Mouse (Mus musculus) heart, embryonic 12.5 days (tissue): ENCODE measurements at regions not wholly inside any gene's neighbourhood (a gene's known extent, or its start where the extent isn't known, plus 50 kb on each side); places are given as distances from the start of the nearest gene placed in this dataset.

Experiments
- ATAC-seq: fragments of 200-750 bp; cut with Nextera tagmentation; 2 replicates; pipeline ENCODE4 v1.8.0; 2017; ENCODE audit warnings: moderate TSS enrichment, moderate library complexity; ENCODE audit not compliant: insufficient number of reproducible peaks, low FRiP score
- H3K27ac ChIP-seq: fragments of 300-500 bp; sonication (generic); 2 replicates; pipeline ENCODE4 v1.5.1; 2016; ENCODE audit warnings: mild to moderate bottlenecking, moderate library complexity; ENCODE audit not compliant: poor library complexity, severe bottlenecking
- H3K27me3 ChIP-seq: fragments of 300-500 bp; sonication (generic); replicated peaks from 2 replicates; pipeline ENCODE4 v1.6.1; 2016; ENCODE audit warnings: mild to moderate bottlenecking, moderate library complexity
- H3K36me3 ChIP-seq: fragments of 300-500 bp; sonication (generic); 2 replicates; pipeline ENCODE4 v1.6.1; 2016; ENCODE audit warnings: mild to moderate bottlenecking, moderate library complexity
- H3K4me1 ChIP-seq: fragments of 300-500 bp; sonication (generic); replicated peaks from 2 replicates; pipeline ENCODE4 v1.6.1; 2016; ENCODE audit warnings: mild to moderate bottlenecking
- H3K4me2 ChIP-seq: fragments of 300-500 bp; sonication (generic); 2 replicates; pipeline ENCODE4 v1.6.1; 2016; ENCODE audit warnings: mild to moderate bottlenecking, moderate library complexity
- H3K4me3 ChIP-seq: fragments of 300-500 bp; sonication (generic); 2 replicates; pipeline ENCODE4 v1.5.1; 2016; ENCODE audit warnings: mild to moderate bottlenecking
- H3K9ac ChIP-seq: fragments of 300-500 bp; sonication (generic); 2 replicates; pipeline ENCODE4 v1.6.1; 2016; ENCODE audit warnings: mild to moderate bottlenecking, moderate library complexity
- H3K9me3 ChIP-seq: fragments of 300-500 bp; sonication (generic); replicated peaks from 2 replicates; pipeline ENCODE4 v1.6.1; 2016; ENCODE audit warnings: mild to moderate bottlenecking, moderate library complexity
- WGBS: fragments of 180-500 bp; shearing (Covaris S2); methylation state at CpG from one replicate; pipeline ENCODE4 v1.1.7; 2016; 5-methylcytosine and 5-hydroxymethylcytosine counted together

DNA sequence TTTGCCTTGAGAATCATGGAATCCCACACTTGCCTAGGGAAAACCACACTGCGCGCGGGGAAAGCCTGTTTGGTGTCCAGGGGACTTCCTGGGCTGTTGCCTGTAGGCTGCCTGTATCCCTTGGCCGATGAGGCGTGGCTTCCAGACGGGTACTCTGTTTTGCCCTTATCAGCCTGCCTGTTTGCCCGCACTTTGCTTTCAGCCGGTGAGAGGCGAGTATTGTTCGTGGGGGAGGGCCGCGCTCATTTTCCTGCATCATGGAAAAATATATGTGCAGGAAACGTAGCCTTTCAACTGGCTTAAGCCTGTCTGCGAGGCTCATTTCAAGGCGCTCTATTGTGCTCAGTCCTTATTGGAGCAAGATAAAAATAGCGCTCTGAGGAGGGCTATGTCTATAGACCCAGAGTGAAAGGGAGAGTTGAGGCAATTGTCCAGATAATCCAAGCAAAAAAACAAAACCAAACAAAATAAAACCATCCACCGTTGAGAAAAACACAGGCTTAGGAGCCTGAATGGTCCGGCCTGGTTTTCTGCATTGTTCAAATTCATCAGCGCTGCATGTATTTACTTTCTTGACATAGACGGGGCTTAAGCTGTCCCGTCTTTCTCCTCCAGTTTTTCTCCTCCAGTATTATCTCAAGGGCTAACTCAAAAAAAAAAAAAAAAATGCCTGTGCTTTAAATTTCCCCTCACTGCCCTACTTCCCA, 67.9 kb downstream of the Klf5 start:
- peak overlapping the region; percentile 27 for H3K4me3 ChIP-seq
- H3K27ac ChIP-seq: peak overlapping the region; percentile 31; the same call in 1 of the 2 replicates
- no peak overlapping the region for H3K9ac ChIP-seq
- peak overlapping the region; percentile 59 for H3K4me2 ChIP-seq
- H3K4me1 ChIP-seq: peaks cover 23% of the 10 kb centered on the region
- H3K9me3 ChIP-seq: no peaks in the 10 kb centered on the region
- 37% methylated on average over 21 of the region's 21 CpGs for WGBS
- H3K36me3 ChIP-seq: no peaks in the 10 kb centered on the region
- ATAC-seq: peak; percentile 87
- H3K27me3 ChIP-seq: no peaks in the 10 kb centered on the region

DNA sequence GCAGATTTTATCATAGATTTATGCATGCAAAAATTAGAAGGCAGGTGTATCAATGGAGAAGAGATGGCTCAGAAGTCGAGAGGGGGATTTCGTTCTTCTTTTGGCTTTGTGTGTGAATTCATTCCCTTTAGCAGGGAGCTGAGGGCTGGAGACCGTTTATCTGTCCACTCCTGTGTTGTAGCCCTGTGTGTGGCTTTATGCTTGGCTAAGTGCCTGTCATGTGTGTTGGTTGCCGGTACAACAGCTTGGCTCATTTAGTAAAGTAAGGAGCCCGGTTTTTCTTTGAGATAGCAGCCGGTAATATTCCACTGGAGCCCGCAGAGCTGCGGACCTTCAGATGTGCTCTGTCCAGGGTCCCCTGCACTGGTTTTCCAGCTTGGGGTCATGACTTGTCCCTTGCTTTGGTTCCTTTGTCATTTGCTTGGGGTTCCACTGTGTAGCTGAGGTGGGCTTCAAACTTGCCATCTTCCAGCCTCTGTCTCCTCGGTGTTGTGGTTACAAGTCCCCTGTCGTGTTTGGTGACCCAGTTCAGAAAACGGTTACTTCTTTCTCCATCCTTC, 68.6 kb downstream of the Klf5 start:
- ATAC-seq: no peak
- H3K36me3 ChIP-seq: no peaks in the 10 kb centered on the region
- WGBS: 54% methylated on average over 11 of the region's 11 CpGs
- H3K27ac ChIP-seq: no peak overlapping the region
- no peak overlapping the region for H3K4me3 ChIP-seq
- H3K4me1 ChIP-seq: peaks cover 23% of the 10 kb centered on the region
- H3K9me3 ChIP-seq: no peaks in the 10 kb centered on the region
- no peak overlapping the region; the same call in 1 of the 2 replicates for H3K4me2 ChIP-seq
- no peaks in the 10 kb centered on the region for H3K27me3 ChIP-seq
- no peak overlapping the region for H3K9ac ChIP-seq

DNA sequence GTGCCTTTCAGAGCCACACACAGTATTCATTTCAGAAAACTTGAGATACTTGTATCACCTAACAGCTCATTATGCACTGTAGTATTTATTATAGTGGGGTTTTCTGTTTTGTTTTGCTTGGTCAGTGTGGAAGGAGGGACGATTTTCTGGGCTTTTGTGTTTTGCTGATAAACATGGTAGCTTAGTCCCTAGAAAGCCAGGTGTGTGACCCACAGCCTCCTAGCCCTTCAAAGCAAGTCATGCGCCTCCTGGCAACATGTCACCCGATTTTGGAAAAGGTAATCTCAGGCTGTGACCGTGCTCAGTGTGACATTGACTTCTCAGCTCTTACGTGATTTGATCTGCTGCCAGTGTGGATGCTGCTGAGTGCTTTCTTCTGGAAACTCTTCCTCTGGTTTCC, 70.9 kb downstream of the Klf5 start:
- no peaks in the 10 kb centered on the region for H3K9me3 ChIP-seq
- no peaks in the 10 kb centered on the region for H3K36me3 ChIP-seq
- 77% methylated on average over 5 of the region's 5 CpGs for WGBS
- H3K27ac ChIP-seq: no peak overlapping the region
- no peak overlapping the region for H3K4me2 ChIP-seq
- H3K4me1 ChIP-seq: peaks cover 23% of the 10 kb centered on the region
- H3K9ac ChIP-seq: no peak overlapping the region
- no peaks in the 10 kb centered on the region for H3K27me3 ChIP-seq
- ATAC-seq: no peak
- no peak overlapping the region for H3K4me3 ChIP-seq

DNA sequence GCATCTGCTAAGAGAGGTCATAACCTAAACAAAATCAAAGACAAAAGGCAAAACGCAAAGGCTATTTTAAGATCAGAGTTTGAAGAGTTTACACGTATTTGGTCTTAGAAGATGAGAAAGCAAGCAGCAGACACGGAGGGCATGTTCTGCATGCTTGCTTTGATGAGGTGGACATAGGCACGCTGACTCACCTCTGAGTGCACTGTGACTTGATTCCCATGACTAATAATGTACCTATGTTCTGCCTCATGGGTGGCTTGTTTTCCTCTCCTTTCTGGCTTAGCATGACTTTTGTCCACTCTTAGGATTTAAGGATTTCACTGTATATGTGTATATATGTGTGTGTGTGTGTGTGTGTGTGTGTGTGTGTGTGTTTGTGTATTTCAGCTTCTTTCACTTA, 75.2 kb downstream of the Klf5 start:
- ATAC-seq: no peak
- Histone ChIP-seq H3K9me3 (no peaks in the 10 kb centered on the region), H3K4me2 (no peak overlapping the region), H3K9ac (no peak overlapping the region), H3K4me1 (no peaks in the 10 kb centered on the region), H3K36me3 (no peaks in the 10 kb centered on the region), H3K27ac (no peak overlapping the region), H3K27me3 (no peaks in the 10 kb centered on the region), H3K4me3 (no peak overlapping the region)
- WGBS: 69% methylated on average over 4 of the region's 4 CpGs

DNA sequence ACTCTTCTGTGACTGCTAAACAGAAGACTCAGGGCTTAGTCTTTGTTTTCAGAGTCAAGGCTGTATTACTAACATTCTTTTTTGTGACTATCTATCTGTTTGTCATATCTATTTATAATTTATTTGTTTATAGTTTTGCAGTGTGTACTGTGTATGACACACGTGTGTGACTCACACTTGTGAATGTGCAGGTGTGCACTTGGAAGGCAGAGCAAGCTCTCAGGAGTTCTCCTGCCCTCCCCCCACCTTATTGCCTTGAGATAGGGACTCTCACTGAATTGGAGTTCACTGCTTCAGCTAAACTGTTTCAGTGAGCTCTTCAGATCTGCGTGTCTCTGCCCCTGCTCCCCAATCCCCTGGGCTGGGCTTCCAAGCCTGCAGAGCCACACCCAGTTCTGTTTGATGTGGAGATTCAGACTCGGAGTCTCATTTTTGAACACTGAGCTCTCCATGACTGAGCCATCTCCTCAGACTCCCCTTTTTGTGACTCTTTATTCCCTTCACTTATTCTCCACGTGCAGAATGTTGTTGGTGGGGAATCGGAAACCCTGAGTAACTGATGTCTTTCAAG, 76.6 kb downstream of the Klf5 start:
- no peaks in the 10 kb centered on the region for H3K27me3 ChIP-seq
- H3K36me3 ChIP-seq: no peaks in the 10 kb centered on the region
- no peak for ATAC-seq
- H3K4me2 ChIP-seq: no peak overlapping the region
- no peak overlapping the region for H3K4me3 ChIP-seq
- WGBS: 57% methylated on average over 5 of the region's 5 CpGs
- H3K9me3 ChIP-seq: no peaks in the 10 kb centered on the region
- no peaks in the 10 kb centered on the region for H3K4me1 ChIP-seq
- H3K27ac ChIP-seq: no peak overlapping the region
- H3K9ac ChIP-seq: no peak overlapping the region

DNA sequence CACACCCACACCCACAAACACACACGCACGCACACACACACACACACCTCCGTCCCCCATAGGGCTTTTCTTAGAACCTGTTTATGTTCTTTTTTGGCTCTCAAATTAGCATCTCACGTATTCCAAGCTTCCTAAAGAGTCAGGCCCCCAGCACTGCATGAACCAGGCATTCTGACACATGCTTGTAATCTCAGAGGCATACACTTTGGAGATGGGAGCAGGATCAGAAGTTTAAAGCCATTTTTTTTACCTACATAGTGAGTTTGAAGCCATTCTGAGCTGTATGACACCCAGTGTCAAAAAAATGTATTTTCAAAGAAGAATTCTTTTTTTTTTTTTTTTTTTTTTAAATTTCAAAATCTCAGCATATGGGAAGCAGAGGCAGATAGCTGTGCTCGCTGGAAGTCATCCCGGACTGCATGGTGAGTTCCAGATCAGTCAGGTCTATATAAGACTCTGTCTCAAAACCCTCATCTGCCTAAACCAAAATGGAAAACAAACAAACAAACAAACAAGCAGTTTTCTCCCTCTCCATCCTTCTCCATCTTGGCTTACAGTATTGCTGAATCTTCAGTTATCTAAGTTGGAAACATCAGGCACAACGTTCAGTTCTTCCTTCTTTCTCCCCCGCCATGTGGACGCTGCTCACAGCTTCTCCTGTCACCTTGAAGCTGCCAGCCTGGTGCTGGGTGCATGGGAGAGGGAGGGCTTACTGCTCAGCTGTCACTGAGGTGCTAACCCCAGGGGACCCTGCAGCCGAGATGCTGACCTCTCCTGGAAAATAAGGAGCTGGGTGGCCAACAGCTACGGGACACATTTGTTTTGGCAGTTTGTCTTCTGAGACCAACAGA, 78.4 kb downstream of the Klf5 start:
- H3K27ac ChIP-seq: no peak overlapping the region
- H3K4me3 ChIP-seq: no peak overlapping the region
- H3K27me3 ChIP-seq: no peaks in the 10 kb centered on the region
- H3K9me3 ChIP-seq: no peaks in the 10 kb centered on the region
- no peak overlapping the region for H3K4me2 ChIP-seq
- H3K4me1 ChIP-seq: no peaks in the 10 kb centered on the region
- ATAC-seq: no peak
- no peaks in the 10 kb centered on the region for H3K36me3 ChIP-seq
- H3K9ac ChIP-seq: no peak overlapping the region
- 74% methylated on average over 11 of the region's 11 CpGs for WGBS

DNA sequence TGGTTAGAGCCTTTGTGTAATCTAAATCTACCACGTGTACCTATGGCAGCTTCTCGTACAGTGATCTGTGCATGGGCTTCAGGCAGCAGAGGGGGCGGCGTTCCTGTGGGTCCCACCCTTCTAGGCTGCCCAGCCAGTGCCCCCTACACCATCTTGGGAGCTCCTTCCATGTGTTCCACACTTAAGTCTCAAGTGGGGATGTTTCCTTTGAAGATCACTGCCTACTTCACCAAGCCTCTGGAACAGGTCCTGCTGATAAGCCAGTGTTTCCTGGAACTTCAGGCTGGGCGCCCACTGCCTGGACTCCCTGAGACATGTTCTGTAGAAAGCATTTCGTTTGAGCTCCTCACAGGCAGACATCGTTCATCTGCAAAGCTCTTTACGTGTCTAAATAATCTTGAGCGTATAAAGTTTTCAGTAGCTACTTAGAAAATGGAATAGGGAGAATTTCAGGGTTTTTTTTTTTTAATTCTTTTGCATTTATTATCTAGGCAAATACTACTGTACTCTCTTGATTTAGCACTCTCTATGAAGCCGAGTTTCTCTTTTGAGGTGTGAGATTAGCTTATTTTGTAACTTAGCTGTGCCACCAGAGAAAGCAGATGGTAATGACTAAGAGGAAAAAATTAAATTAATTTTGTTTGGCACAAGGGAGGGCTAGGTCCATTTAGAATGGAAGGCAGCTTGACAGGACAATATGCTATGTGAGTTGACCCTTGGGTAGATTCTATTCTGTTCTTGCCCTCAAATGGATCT, 82.9 kb downstream of the Klf5 start:
- Histone ChIP-seq H3K27ac (no peak overlapping the region), H3K9ac (no peak overlapping the region), H3K4me1 (no peaks in the 10 kb centered on the region), H3K9me3 (no peaks in the 10 kb centered on the region), H3K4me2 (no peak overlapping the region), H3K27me3 (no peaks in the 10 kb centered on the region), H3K4me3 (no peak overlapping the region), H3K36me3 (no peaks in the 10 kb centered on the region)
- no peak for ATAC-seq
- WGBS: 64% methylated on average over 10 of the region's 10 CpGs

DNA sequence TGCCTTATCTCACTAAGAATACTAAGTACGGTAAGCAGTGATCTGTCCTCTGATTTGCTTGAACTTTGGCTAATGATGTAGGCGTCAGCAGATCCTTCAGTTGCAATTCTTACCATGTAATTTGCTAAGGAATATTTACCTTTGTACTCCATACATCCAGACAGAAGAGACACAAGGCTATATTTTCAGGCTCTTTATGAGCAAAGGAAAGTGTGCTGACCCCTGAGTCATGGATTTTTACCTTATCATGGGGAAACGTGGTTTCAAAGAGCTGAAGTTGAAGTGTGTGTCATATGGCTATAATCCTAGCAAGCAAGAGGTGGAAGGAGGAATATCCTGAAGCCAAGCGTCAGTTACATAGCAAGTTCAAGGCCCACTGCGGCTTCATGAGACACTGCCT, 83.6 kb downstream of the Klf5 start:
- Histone ChIP-seq H3K4me1 (no peaks in the 10 kb centered on the region), H3K9me3 (no peaks in the 10 kb centered on the region), H3K36me3 (no peaks in the 10 kb centered on the region), H3K9ac (no peak overlapping the region), H3K27ac (no peak overlapping the region), H3K27me3 (no peaks in the 10 kb centered on the region), H3K4me2 (no peak overlapping the region), H3K4me3 (no peak overlapping the region)
- ATAC-seq: no peak
- WGBS: 68% methylated on average over 5 of the region's 5 CpGs

DNA sequence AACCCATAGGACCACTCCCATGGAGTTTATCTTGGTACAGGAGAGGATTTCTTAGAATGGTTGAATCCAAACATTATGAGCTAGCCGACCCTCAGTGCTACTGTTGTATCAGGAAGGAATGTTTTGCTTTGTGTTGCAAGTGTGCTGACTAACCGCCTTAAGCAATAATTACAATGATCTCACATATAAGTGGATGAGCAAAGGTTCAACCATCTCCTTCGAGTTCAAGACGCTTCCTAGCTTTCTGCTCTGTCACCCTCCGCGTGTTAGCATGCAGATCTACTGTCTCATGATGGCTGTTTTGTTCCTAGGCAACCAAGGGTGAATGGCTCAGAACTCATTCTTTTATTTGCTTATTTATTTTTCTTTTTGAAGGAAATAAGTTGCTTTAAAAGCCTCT, 84.7 kb downstream of the Klf5 start:
- Histone ChIP-seq H3K36me3 (no peaks in the 10 kb centered on the region), H3K27me3 (no peaks in the 10 kb centered on the region), H3K4me3 (no peak overlapping the region), H3K27ac (no peak overlapping the region), H3K9me3 (no peaks in the 10 kb centered on the region), H3K4me2 (no peak overlapping the region), H3K9ac (no peak overlapping the region), H3K4me1 (no peaks in the 10 kb centered on the region)
- WGBS: 82% methylated on average over 6 of the region's 6 CpGs
- no peak for ATAC-seq

DNA sequence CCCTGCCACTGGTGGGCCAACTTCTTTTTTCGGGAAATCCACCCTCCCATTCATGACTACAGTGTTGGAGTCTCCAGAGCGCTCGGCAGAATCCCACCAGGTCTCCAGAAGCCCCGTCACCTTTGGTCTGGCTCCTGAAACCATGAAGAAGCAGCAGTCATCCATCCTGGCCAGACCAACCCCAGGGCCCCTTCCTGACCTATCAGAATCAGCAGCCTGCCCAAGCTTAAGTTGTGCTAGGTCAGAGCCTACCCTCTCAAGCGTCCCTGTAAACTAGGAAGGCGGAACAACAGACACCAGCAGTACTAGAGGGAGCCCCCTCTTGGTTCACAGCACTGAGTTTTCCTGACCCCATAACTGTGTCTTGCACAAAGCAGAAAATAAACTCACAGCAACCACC, 89.1 kb downstream of the Klf5 start:
- no peak overlapping the region for H3K27ac ChIP-seq
- no peak for ATAC-seq
- no peak overlapping the region for H3K4me3 ChIP-seq
- no peaks in the 10 kb centered on the region for H3K9me3 ChIP-seq
- 83% methylated on average over 6 of the region's 6 CpGs for WGBS
- H3K4me2 ChIP-seq: no peak overlapping the region
- H3K9ac ChIP-seq: no peak overlapping the region
- no peaks in the 10 kb centered on the region for H3K27me3 ChIP-seq
- no peaks in the 10 kb centered on the region for H3K4me1 ChIP-seq
- no peaks in the 10 kb centered on the region for H3K36me3 ChIP-seq

DNA sequence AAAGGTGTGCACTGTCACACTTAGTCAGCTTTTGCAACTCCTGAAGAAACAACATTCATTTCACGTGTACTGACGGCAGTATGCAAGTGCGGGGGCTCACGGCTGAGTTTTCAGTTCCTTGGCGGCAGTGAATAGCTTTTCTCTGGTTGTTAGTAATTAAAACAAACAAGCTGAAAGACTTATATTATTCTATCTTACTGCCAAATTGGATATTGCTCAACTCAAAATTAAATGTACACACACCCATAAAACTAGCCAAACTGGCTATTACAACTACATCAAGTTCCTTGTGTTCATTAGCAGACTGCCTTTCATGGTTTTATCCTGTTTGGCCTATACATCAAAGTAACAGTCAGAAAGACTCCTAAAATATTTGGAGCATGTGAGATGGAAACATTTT, 90.8 kb downstream of the Klf5 start:
- 89% methylated on average over 5 of the region's 5 CpGs for WGBS
- Histone ChIP-seq H3K9me3 (no peaks in the 10 kb centered on the region), H3K27ac (no peak overlapping the region), H3K4me1 (no peaks in the 10 kb centered on the region), H3K4me2 (no peak overlapping the region), H3K4me3 (no peak overlapping the region), H3K36me3 (no peaks in the 10 kb centered on the region), H3K9ac (no peak overlapping the region), H3K27me3 (no peaks in the 10 kb centered on the region)
- ATAC-seq: no peak
